Mouse (Mus musculus) cerebral cortex, adult 2 months (tissue): Measurements from ENCODE around the gene Tuba1a.

Experiments
- WGBS: fragments of 180-500 bp; shearing (Covaris S2); methylation state at CpG from one replicate; pipeline ENCODE4 v1.1.7; 2018; 5-methylcytosine and 5-hydroxymethylcytosine counted together

Tuba1a gene

DNA sequence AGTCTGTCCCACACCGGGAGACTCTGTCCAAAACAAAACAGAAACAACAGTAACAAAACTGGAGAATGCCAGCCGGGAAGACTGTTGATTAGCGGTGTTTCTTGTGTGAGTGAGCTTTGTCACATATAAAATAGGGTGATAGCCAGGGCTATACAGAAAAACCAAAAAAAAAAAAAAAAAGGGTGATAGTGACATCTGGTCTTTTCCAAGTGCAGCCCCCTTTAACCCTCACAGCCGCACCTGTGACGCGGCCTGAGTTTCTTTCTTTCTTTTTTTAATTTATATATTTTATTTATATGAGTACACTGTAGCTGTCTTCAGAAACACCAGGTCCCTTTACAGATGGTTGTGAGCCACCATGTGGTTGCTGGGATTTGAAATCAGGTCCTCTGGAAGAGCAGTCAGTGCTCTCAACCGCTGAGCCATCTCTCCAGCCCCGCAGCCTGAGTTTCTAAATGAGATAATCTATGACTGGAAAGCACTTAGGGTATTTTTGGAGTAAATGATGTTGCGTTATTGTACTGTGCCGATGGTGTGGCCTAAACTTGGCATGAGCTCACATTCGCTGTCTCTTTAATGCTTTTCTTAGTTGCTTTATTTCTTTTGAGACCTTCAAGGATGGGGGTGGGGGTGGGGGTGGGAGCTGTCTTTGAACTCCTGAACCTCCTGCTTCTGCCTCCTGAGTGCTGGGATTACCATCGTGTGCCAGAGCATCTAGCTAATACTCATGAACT, 32.6 kb upstream of the Tuba1a start:
- 9% methylated on average over 12 of the region's 12 CpGs for WGBS

DNA sequence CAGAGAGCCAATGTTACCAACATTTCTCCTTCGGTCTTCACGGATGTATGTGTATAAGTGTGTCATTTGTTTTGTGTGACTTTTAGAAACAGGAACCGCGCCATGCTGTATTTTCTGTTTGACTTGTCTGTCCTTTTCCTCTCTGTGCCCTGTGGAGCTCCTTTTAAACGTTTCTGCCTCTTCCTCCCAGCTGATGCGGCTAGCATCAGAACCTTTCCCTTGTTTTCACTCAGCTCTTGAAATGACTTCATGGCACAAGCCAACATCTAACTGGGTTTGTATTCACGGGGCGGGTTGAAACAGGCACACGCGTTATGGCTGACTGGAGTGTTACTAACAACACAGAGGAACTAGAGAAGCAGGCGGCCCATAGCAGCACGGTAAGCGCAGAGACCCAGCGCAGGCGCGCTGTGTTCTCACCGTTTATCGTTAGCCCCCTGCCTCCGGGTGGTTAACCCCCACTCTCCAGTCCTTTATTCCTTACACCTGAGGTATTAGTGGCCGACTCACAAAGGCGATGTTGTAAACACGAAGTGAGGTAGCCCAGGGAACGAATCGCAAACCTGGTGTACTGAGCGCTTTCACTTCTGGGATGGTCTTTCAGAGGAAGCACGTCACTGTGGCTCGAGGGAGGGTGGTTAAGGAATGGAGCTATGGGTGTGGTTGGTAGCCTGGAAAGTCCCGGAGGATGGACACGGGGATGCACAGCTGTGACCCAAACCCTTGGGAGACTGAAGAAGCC, 31.9 kb upstream of the Tuba1a start:
- 1% methylated on average over 29 of the region's 29 CpGs for WGBS

DNA sequence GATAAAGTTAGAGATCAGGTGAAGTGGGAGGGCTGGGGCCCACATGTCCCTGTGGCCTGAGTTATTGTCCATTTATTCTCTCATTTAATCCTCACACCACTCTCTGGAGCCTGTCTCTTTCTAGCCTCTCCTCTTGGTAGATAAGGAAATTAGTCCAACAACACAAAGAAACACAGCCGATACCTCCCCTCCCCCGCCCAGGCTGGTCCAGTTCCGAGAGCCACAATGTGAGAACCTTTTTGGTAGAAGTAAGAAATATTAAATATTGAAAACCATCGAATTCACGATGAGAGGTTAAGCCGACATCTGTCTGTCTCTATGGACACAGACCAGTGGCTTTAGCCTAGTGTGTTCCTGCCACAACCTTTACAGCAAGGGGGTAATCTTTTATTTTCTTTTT, 31.2 kb upstream of the Tuba1a start:
- WGBS, result 25% methylated on average over 6 of the region's 6 CpGs

DNA sequence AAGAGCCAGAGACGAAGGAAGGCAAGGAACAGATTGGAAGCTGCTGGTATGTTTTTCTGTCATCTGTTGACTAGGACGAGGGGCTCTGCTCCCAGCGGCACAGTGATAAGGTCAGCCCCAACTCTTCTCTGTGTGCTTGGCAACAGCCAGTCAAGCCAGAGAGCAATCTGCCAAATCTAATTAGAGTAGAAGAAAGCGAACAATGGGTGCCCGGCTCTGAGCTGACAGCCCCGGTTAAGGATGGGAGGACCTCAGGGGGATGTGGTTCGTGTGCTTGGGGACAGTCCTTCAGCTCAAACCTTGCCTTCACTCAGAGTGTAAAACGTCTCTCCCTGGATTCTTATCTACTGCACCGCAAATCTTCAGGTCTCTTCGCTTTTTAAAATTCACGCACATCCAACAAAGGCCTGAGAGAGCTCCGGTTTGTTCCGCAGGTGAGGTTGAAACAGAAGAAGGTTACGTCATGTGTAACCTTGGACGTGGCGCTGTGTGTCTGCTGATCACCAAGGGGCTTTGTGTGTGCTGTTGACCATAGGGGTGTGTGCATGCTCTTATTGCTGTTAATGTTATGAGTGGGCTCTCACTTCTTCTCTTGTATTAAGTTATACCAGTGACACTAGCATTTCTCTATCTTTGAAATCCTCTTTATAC, 30.1 kb upstream of the Tuba1a start:
- 36% methylated on average over 16 of the region's 16 CpGs for WGBS

DNA sequence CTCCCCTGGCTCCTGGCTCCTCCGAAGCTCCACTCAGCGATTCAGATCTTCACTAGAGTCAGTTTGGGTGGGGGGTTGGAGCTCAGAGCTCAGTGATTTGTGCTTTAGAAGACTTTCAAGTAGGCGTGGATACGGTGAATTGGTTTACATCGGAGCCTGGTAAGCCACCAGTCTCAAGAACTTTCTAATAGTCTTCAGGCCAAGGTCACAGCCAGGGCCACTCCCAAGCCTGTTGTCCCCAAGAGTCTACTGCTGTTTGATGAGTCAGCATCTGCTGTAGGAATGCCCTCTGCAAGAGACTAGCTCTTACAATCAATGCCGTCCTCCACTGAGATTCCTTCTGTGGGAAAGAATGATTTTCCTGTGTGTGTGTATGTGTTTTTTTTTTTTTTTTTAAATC, 28.6 kb upstream of the Tuba1a start:
- WGBS, result 69% methylated on average over 6 of the region's 6 CpGs

DNA sequence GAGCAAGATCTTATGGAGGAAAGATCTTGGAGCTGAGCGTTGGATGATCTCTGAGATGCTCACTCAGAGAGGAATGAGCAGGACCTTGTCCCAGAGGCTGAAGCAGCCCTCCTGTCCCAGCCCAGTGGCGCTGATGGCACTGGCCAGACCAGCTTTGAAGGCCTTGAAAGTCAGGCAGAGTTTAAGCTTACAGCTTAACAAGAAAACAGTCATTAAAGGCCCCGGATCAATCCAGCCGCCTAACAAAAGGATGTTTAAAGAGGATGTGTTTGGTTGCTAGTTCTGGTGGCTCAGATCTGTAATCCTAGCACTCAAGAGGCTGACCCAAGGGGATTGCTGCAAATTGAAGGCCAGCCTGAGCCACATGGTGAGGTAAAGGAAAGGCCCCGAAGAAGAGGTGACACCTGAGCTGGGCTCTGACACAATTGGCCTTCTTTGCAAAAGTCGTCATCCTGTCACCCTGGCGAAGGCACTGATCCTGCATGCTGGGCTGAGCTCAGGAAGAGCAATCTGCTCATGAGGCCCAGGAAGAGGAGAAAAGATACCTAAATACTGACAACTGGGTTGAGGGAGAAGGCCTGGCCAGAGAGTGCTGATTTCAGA, 26.6 kb upstream of the Tuba1a start:
- 76% methylated on average over 7 of the region's 7 CpGs for WGBS

DNA sequence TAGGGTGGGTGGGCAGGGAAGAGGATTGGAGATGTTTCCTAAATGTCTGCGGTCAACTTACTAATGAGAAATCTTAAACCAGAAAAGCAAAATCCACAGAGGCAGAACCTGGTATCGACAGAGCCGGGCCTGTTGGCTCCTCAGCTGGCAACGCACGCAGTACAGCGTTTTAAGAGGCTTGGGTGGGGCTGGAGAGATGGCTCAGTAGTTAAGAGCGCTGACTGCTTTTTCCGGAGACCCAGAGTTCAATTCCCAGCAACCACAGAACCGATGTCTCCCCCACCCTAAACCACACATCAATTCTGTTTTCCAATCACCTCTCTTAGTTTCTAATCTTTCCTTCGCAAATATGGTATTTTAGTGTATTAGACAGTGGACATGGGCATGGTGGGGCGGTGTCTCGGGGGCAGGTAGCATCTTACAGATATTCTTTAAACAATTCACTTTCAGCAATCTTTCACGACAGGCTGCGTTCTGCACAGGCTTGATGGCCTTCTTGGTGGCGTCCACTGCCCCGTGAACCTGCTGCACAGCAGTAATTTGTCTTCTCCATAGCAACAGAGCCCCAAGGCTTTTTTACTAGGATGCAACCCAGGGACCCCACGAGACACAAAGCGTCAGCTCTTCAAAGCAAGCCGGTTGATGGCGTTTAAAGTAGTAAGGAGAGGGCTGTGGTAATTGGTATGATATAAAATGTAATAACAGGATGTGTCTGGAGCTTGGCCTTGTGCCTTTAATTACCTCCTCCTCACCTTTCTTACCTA, 25.1 kb upstream of the Tuba1a start:
- WGBS, result 65% methylated on average over 20 of the region's 20 CpGs

DNA sequence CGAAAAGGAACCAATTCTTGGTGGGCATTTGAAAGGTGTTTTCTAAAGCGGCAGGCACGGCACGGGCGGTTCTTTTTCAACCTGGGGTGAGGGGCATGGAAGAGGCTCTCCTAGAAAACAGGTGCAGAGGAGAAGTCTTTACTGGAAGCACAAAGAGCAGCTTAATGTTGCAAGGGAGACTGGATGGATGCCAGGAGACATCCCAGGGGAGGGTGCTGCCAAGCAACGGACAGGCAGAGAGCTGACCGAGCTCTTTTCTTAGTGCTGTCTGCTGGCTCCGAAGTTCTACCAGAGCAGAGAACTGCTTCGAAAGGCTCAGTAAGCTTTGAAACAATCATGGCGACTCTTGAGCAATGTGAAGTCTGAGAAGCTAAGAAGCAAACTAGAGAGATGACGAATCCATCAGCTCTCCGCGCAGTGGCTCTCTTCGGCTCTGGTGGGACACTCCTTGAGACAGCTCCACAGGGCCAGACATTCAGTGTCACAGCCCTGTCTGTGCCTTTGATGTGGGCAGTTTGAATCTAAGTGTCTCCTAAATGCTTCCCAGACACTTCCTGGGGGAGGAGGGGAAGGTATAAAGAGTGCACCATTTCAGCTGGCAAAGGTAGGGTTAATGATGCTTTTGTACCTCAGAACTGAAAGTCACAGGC, 24.4 kb upstream of the Tuba1a start:
- WGBS, result 38% methylated on average over 14 of the region's 14 CpGs

DNA sequence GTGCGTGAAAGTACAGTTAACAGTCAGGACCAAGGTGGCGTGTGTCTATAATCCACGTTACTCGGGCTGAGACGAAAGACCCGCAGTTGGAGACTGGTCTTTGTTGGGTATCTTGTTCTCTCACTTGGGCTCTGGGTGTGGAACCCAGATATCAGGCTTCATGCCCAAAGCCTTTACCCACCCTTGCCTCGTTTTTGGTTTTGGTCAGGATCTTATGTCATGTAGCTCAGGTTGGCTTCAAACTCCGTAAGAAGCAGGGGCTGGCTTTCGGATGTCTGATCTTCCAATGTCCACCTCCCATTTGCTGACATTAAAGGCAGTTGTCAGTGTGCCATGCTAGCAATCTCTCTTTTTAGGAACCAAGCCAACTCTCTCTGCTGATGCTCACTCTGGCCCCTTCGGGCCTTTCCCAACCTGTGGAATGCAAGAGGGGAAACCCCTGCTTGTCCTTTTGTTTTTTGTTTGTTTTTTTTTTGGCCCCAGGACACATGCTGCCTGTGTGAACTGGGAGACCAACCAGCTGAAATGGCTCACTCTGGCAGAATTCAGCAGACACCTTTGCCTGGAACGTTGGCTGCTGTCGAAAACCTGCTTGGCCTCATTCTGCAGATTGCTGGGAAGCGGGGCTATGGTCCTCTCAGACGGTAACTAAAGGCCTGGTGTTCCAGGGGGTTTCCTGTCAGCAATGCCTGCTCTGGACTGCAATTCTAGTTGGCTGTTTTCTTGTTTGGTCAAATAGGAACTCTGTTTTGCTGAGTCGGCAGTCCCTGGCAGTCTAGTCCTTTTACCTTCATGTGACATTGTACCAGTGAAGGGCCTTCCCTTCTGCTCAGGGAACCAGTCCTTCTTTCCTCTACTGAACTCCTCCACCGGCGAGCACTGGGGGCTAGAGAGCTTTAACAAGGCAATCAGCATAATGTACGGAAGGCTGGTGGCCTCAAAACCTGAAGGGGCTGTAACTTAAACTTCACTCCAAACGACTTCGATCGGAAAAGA, 23.6 kb upstream of the Tuba1a start:
- 63% methylated on average over 21 of the region's 21 CpGs for WGBS

DNA sequence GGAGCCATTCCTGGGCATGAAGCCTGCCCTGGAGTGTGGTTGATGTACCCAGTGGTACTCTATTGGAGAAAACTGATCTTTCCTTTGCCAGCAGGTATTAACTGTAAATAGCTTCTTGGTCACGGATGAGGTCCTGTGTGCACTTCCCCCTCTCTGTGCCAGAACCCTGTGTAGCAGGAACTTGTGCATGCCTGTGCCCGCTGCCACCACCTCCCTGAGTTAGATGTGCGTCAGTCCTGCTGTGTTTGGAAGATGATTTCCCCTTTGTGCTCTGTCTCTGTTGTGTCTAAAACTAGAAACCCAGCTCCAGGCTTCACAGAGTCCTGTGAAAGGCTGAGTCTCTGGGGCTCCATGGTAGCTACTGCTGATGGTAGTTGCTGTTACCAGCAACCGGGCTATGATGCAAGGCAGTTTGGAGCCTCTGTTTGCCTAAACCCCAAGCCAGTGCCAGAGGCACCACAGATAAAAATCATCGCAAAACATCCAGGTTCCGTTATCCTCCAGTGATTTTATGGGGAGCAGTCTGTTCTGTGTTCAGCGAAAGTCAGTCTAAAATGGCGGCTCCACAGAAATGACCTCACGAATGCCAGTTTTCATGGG, 19.6 kb upstream of the Tuba1a start:
- 78% methylated on average over 9 of the region's 9 CpGs for WGBS

DNA sequence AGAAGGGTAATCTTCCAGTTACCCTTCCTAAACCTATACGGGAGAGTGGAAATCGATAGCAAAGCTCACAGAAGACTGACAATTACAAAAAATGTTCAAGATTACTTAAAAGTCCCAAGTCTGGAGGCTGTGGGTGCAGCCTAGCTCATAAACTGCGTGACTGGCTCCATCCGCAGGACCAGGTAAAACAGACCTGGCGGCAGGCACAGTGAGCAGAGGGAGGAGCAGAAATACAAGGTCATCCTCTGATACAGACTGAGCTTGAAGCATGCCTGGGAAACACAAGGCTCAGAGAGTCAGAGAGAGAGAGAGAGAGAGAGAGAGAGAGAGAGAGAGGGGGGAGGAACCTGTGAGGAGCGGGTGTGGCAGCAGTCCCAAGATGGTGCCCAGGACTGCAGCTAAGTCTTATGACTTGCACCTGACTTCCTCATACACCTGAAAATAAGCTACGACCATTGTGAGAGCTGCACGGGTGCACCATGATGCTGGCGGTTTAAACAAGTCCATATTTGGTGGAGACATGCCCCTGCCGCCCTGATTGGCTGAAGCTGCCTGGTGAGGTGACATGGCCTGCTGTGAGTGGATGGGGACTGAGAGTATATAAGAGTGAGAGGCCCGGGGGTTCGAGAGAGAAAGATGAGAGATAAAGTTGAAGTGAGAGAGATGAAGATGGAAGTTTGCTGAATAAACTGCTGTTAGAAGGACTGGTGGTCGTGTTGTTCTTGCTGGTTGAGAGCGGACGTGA, 18.2 kb upstream of the Tuba1a start:
- 44% methylated on average over 15 of the region's 15 CpGs for WGBS

DNA sequence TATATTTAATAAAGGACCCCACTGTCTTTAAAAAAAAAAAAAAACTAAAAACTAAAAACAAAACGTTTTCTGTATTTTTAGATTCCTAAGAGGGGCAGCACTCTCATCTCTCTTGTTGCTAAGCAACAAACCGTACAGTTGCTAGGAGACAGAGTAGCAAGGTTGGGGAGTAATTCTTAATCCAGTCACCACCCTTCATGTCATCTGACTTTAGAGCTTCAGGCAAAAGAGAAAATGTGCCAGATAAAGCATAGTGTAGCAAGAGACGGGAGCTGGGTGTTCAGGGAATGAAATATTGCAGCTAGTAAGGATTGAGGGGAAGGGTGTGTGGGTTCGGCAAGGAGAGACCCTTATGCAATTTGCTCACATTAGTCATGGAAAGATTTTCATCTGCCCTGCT, 17.6 kb upstream of the Tuba1a start:
- WGBS, result 23% methylated on average over 4 of the region's 4 CpGs

DNA sequence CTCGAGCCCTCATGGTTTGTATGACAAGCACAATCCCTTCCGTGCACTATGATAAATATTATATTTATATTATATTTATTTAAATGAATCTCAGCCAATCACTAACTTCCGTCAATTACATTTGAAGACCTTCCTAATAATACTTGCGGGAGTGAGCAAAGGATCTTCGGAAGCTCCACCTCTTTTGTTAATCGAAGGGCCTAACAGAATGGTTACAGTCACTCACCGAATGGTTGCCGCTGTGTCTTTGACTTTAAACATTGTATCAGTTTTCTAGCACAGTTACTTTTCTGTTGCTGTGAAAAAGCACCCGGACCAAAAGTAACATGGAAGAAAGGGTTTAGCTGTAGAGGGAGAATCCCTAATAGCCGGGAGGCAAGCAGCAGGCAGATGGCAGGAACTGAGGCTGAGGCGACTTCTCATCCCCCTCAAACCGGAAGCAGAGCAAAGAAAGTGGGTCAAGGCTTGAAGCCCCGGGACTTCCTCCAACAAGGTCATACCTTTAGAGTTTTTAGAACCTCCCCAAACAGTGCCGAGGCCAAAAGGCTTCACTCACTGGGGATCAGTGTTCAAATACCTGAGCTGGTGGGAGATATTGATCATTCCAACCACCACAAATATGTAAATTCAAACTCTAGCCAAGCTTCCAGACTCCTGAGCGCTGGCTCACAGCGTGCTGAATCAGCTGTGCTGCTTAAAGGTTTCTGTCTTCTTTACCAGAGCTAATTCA, 16.0 kb upstream of the Tuba1a start:
- 14% methylated on average over 16 of the region's 16 CpGs for WGBS

DNA sequence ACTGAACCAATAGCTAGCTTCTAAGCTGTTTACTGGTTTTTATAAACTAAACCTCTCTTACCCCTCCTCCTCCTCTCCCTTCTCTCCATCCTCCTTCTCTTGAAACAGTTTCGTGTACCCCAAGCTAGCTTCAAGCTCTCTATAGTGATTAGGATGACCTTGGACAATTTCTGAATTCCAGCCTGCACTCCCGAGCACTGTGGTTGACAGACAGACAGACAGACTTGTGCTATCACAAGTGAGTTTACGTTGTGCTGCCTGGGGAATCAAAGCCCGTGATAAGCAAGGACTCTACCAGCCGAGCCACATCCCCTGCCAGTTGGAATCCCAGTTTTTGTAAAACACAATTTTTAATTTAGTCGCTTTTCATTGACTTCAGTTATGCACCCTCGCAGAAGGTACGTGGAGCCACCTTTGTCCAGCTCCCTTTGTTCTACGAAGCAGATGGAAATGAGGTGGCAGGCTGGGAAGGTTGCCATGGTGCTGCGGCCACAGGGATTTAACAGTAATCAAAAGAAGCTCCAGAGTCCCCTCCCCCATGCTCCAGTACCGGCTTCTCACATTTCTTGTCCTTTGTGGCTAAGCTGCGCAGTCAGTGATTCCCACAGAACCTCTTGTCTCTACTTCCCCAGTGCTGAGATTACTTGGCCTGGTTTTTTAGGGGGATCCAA, 15.3 kb upstream of the Tuba1a start:
- WGBS, result 22% methylated on average over 12 of the region's 12 CpGs

DNA sequence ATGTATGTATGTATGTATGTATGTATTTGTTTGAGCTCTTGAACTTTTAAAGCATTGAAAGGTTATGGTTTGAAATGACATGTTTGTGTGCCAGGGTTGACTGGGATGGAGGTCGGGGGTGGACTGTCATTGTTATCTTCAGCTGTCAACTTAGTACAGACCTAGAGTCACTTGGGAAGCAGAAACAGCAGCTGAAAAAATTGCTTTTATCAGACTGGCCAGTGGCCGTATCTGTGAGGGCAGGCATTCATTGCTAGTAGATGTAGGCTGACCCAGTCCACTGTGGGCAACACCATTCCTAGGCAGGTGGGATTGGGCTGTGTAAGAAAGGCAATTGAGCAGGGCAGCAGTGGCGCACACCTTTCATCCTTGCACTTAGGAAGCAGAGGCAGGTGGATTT, 6.0 kb upstream of the Tuba1a start:
- 93% methylated on average over 3 of the region's 3 CpGs for WGBS

DNA sequence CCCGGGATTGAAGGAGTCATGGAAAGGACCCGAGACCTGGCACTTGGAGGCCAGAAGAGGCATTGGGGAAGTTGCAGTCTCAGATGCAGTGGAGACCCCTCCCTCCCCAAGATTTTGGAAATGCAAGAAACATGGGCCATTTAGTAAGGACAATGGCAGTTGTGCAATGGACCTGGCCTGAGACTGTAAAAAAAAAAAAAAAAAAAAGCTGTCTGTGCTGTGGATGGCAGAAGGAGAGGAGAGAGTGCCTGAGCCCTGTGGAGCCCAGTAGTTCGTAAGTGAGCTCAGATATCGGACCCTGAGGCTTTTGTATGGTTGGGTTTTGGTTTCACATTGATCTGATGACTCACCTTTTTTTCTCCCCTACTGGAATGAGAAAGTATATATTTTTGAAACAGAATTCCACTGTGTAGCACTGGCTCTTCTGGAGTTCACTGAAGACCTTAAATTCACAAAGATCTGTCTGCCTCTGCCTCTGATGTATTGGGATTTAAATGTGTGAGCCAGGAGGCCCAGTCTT, 5.5 kb upstream of the Tuba1a start:
- WGBS, result 92% methylated on average over 4 of the region's 4 CpGs

DNA sequence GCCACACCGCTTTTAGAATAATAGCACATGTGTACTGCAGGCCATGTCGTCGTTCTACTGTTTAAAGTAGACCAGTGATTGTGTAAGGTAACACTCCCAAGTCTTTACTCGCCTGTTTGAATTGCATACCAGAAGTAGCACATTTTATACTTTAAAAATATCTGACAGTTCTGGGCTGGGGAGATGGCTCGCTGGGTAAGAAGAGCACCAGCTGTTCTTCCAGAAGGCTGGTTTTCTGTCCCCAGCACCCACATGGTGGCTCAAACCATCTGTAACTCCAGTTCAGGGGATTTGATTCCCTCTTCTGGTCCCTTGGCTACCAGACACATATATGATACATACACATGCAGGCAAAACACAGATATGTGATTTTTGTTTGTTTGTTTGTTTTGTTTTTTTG, 4.0 kb upstream of the Tuba1a start:
- 50% methylated on average over 5 of the region's 5 CpGs for WGBS
